Mouse (Mus musculus) kidney, adult 8-10 months (tissue): ENCODE data around the gene Ctu2.

Source experiments
- DNase-seq, 2 experiments: peaks; one replicate each; pipeline ENCODE4 v3.0.0; 2022

The Ctu2 gene

DNA sequence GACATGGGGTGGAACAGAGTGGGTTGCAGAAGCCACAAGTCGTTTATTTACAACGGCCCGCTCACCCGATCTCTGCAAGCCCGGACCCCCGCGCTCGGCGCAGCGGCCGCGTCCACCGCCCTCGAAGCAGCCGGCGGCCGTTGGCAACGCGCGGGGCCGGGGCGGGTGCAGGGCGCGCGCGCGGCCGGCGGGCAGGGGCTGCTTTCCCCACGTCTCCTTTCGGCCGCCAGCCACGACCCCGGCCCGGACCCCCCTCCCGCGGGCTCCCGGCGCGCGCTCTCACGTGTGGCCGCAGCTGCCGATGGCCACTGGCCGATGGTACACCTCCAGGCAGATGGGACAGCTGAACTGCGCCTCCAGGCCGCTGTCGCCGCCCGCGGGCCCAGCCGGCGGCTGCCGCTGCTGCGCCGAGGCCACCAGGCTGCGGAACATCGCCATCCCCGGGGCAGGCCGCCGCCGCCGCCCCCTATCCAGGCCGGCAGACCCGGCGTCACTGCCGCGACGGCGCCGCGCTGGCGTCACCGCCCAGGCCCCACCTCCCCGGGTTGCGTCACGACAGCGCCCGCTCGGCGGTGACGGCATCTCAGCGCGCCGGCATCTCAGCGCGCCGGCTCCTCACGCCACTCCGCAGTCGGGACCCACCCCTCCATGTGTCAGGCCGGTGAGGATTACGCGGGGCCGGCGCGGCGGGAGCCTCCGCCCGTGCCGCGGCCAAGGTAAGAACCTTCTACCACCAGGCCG lies at the start of gene Ctu2, which contains the start of gene Rnf166:
Gene Ctu2 (plus strand): TSS at position 564 of the 741 bp plus-strand sequence.
Gene Rnf166 (minus strand): TSS at position 485 of the 741 bp plus-strand sequence.
- peak; percentile 77 to 87 for DNase-seq

DNA sequence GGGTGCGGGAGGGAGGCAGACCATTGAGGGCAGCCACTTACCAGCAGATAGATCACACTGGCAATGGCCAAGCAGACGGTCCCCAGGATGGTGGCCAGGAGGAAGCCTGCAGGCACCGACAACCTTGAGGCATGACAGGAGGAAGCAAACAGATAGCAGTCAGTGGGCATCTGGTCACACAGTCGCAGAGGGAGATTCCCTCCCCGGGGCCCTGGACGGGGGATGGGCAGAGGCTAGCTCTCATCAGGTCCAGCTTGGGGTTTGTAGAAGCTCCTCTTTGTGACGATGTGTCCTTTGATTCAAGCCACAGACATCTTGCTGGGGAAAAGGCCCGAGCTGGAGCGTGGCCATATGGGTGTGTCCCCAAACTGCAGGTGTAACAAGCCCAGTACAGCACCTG lies 49.8 kb upstream of the Ctu2 start:
- no peak for DNase-seq

DNA sequence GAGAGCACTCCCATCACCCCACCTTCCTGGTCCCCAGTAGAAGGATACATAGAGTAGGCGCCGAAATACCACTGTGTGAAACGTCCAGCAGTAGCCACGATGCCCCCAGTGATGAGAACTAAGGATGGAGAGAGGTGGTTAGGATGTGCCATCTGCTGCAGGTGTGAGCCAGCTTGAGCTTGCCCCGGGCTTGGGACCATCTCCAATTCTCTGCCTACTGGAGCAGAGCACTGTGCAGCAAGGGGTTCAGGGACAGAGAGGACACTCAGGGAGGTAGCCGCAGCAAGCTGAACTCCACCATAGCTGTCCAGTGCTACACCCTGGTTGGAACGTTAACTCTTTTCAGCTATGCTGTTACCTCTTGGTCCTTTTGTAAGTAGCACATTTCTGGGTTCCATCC lies 48.3 kb upstream of the Ctu2 start:
- no peak for DNase-seq

DNA sequence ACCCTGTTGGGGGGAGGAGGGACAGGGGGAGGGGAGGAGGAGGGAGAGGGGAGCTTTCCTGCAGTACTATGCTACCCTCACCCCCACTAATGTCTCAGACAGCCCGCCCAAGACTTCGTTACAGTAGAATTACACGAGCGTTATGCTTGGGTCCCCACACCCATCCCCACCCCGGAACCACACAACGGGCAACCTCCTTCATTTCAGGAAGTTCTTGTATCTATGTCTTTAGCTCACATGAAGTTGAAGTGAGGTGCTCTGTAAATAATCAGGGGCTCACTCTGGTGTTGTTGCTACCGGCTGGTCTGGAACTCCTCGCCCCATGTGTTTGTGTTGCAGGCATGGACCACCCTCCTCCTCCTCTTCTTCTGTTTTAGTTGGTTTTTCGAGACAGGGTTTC lies 47.8 kb upstream of the Ctu2 start:
- no peak for DNase-seq

DNA sequence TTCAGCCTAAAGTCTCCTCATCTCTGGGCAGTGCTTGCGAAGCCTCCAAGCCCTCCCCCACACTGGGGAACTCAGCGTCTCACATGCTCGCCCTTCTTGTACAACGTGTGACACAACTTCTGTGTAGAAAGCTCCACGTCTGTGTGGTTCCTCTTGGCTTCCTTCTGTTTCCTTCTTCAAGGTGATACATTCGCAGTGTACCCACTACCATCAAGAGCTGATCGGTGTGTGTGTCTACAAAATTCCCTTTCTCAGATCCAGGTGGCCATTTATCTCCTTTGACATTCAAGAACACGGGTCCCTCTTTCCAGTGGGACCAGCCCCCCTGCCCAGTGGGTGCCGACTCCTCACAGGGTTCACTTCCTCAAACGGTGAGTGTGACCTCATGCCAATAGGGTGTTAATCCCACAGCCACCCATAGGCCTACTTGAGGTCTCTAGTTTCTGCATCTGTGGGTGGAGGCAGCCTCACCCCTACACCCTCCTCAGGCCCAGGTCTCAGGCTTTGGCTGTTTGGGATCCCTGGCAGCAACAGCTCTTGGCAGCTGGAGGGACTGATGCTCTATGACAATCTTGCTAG lies 45.8 kb upstream of the Ctu2 start:
- peak; percentile 19 to 24 for DNase-seq

DNA sequence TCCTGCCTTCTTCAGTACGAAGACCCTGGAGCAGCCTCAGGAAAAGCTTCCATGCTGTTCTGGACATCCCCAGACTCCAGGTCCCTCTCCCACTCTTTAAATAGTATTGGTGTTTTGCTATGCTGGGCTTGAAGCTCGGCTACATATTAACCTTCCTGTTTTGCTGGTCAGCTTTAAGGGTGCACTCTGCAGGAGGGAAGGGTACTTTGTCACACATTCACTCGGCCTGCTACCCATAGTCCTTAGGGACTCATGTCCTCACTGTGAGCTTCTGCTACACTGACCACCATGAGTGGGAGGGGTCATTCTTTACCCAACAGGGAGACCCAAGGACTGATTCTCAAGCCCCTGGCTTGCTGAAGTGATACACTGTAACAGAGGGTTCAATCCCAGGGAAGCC lies 45.3 kb upstream of the Ctu2 start:
- peak; percentile 74 to 80 for DNase-seq

DNA sequence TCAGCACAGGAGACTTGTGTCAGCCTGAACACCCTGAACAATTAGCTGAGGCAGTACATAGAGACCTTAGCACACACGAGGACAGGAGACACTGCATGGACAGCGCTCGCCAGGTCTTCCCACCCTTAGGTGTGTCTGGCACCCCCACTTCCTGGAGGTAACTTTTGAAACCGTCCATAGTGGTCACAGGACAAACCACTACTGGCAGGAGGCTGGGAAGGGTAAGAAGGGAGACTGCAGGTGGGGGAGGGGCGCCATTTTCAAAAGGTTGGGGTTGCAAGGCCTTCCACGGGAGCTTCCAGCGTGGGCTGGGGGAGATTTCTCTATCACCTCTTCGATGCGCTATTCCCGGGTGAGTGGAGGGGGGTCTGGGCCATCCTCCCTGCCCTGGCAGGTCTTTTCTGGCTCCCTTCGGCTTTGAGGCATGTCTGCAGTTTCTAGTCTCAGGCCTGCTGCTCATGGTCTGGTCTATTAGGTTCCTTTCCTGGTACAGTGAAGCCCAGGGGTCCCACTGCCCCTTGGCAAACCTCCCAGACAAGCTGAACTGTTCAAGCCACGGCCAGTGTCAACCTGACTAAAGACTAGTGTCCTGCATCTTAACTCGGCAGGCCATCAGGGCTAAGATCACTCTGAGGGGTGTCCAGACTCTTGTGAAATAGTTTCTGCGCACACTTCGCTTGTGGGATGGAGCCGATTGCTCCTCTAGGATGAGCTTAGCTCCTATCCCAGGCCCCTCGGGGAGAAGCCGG lies 44.1 kb upstream of the Ctu2 start:
- DNase-seq = peak; percentile 38 to 59

DNA sequence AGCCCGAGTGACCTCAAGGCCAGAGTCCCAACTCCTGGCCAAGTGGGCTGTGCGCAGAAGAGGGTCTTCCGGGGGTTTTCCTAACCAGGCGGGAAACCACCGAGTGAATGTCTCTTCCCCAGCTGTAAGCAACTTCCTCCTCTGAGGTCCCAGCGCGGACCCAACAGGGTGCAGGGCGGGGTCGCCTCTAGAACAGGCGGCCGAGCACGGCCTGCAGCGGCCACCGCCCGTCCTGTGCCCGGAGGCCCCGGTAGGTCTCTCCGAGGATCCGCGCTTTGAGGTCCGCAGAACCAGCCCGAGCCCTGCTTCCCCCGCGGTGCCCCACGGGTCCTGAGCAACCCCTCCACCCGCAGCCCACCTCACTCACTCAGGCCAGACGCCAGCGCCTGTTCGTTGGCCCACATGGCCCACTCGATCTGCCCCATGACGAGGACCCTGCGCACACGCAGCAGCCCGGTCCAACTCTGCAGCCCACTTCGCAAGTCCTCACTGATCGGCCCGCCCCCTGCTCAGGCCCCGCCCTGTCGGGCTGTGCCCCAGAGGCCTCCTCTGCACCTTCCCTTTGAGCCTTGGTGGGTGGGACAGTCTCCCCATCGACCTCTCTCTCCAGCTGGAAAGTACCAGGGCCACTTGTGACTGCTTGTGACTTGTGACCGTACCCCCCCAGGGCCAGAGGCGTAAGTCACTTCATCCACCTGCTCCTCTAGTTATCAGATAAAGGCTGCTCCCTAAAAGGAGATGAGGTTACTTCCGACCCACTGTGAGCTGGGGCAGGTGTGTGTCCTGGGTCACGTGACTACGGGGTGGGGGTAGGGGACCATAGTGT lies 43.3 kb upstream of the Ctu2 start, which contains the start of gene Cyba:
Gene Cyba (minus strand): TSS at position 488 of the 826 bp plus-strand sequence.
- DNase-seq = peak; percentile 85 to 86

DNA sequence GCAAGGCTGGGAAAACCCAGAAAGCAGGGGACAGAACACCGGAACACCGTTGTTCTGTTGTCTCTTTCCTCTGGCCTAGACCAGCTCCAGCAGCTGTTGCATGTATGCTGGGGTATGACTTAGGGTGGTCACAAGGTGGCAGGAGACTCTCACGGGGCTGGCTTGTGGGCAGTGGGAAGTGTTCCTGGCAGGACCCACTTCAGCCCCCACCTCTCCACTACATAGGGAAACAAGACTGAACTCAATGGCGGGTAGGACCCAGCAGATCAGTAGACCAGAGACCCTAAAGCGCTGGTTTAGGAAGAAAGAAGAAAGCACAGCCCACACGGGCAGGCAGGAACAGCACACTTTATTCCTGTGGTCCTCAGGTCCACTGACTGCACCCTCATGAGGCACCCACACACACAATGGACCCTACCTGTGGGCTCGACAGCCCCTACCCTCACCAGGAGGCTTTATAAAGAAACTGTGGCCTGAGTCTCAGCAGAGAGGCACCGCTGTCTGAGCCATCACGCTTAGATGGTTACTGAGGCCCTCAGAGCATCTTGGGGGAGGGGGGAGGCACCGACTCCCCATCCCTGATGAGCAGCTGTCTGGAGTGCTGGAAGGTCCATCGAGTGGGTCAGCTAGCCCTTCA lies 42.6 kb upstream of the Ctu2 start:
- no peak for DNase-seq

DNA sequence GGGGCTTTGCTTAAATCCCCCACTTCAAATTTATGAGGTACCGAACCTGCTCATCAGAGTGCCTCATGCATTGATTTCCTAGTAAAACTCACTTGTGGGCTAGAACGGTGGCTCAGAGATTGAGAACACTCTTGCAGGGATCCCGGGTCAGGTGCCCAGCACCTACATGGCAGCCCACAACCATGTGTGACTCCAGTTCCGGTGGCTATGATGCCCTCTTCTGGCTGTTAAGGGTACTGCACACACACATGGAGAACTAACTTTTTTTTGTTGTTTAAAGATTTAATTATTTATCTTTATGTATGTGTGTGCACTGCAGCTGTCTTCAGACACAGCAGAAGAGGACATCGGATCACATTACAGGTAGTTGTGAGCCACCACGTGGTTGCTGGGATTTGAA lies 40.6 kb upstream of the Ctu2 start:
- no peak for DNase-seq

DNA sequence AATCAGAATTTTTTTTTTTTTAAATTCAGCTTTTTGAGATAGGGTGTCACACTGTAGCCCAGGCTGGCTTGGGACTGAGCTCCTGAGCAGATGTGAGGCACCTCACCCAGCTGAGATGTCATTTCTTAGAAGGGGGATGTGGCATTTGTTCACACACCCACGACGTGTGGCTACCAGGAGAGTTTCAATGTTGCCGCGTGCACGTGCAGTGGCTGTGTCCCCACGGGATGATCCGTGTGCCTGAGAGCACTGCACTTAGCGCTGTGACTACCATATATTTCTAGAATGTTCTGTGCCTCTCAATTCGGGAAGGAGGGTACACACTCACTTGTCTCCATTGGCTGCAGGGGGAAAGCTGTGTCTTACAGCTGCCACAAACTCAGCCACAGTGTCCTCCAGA lies 39.8 kb upstream of the Ctu2 start:
- no peak for DNase-seq

DNA sequence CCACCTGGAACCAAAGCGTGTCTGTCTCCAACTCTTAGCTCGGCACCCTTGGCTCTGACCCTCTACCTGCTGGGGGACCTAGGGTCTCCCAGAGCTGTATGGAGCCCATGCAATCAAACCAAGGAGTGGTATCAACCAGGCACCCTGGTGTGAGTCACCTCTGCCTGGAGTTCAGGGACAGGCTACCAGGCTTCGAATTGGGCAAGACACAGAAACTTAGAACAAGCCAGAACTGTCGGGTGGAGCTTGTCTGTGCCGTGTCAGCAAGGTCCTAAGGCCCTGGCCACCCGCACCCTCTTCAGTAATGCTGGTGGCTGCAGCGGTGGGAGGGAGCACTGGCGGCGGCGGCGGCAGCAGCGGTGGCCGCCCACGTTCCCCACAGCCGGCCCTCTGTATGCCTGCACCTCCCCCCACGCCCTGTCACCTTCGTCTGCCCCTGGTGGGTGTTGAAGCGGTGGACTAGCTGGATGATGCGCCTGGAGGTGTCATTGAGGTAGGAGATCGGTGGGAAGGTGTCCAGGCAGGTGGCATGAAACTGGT lies 39.3 kb upstream of the Ctu2 start:
- no peak for DNase-seq

DNA sequence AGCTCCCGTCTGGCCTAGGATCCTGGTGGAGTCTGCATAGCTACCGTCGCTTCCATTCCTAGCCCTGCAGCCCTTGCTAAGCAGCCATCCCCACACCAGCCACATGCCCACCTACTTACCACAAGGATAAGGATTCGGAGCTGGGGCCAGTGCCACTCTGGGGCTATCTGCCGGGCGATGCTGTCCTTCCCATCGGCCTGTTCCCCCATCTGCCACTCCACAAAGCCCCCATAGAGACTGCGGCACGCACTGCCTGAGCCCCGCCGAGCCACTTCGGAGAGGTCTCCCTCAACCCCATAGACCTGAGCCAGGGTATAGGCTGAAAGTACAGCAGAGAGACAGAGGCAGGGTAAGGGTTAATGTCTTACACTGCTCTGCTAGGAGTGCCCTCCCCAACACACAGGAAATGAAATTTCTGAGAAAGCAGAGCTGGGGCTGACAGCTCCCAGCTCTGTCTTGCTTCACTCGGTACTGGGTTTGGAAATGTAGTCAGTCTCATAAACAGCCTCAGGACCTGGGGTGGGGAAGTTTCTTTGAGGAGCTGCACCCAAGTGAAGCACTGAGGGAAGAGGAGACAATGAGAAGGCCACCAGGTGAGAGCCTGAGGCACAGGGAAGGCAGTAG lies 38.1 kb upstream of the Ctu2 start:
- DNase-seq = no peak

DNA sequence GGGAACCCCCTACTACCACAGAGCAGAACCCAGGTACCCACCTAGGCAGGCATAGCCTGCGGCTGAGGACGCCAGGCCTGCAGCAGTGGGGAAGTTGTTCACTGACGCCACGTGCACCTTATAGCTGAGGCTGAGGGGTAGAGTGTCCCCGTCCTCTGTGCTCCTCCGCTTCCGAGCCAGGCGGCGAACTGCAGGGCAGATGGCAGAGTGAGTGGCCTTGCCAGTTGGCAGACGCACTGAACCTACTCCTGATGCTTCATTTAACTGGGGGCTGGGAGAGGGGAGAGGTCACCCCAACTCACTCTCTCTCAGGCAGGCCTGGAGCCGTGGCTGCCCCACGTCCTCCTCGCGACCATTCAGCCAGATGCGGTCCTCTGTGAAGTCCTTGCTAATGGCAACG lies 36.6 kb upstream of the Ctu2 start:
- DNase-seq = no peak

DNA sequence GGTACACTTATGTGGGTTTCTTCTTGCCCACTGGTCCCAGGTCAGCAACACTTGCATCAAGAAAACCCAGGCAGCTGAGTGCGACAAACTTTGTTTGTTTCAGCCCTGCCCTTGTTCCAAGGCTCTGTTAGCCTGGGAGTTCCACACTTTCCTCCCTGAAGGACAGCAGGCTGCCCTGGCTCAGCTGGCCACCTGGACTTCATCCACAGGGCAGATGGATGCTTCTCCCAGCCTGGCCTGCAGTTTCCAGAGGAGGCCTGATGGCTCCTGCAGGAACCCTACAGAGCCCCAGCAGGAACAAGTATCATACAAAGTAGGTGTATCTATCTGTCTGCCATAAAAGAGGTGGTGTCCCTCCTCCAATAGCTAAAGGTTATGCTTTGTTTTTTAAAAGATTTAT lies 34.6 kb upstream of the Ctu2 start:
- DNase-seq = no peak

DNA sequence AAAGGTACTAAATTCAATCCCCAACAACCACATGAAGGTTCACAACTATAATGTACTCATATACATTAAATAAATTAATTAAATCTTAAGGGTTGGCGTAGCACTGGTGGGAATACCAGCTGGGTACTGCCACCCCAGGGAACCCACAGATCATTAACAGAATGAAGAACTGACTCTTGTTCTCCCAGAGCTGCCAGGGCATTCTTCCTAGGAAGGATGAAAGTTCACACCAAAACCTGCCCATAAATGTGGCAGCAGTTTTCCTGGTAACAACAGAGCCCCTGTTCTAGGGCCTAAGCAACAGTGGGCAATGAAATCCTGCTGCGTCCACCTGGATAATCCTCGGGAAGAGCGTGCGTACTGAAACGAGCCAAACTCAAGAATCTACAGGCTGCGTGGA lies 33.6 kb upstream of the Ctu2 start:
- peak in 1 of 2 experiments; percentile 40 for DNase-seq

DNA sequence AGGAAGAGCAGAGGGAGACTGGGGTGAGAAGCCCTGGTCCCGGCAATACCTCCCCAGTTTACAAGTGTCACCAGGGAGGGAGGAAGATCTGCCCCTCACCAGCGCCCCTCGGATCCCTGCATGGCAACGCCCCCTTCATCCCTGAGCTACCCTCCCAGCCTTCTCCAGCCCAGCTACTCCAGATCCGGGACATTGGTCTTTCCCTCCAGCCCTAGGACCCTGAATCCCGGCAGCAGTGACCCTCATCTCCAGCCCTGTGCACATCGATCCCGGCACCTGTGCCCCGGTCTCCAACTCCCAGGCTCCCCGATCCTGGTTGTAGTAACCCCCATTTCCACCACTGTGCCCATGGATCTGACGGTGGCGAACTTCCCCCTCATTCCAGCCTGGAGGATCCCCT lies 33.2 kb upstream of the Ctu2 start:
- peak in 1 of 2 experiments; percentile 24 for DNase-seq

DNA sequence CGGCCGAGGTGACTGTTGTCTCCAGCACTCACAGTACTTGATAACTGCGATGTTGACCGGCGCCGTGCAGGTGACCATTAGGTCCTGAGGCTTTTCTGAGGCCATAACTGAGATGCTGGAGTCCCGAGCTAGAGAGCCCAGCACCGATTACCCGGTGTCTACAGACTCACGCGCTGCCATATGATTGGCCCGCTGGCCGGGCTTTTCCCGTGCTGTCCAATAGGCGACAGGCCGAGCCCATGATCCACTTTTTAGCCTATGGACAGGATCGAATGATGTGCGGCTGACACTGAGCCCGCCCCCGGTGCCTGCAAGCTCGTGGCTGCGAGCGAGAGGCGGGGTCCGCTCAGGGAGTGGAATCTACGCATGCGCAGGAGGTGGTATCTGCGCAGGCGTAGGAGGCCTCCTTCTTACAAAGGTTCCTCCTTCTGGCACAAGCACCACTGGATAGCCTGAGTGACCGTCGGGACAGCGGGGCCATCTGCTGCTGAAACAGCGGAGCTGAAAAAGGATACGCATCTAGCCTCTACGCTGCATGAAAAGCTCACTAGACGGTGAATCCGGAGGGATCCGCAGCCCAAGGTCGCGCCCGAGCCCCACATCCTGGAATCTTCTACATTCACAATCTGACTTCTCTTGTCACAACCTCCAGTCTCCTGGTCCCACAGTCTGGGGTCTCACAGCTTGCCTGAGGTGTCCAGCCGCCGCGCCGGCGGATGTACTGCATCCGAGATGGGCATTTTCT lies 32.5 kb upstream of the Ctu2 start, which contains the start of gene Mvd:
Gene Mvd (minus strand): TSS at position 161 of the 745 bp plus-strand sequence.
- DNase-seq = peak; percentile 99

DNA sequence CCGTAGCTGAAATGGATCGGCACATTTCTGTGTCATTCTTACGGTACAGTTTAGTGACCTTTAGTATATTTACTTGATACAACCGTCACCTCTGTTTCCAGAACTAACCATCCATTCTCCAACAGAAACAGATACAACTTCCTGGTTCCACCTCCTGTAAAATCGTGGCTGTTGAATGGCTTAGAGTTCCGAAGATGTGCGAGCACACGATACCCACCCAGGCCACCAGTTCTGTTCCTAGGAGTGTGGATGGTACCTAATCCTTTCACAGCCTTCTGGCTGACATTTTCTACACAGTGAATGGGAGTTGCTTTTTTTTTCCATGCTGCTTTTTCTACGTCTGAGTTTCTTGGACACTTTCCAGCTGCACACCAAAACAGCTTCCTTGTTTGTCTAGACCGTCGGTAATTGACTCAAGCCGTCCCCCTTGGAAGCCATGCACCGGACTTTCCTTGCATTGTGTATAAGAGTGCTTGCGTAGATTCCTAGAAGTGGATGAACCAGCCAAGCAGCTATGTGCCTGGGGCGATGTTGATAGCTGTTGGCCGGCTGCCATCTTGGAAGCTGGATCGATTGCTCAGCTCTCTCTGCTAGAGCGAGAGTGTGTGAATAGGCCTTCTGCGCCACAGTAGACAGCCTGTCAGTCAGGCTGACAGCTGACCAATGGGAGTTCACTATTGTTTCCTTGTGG lies 31.7 kb upstream of the Ctu2 start:
- DNase-seq = peak; percentile 89

DNA sequence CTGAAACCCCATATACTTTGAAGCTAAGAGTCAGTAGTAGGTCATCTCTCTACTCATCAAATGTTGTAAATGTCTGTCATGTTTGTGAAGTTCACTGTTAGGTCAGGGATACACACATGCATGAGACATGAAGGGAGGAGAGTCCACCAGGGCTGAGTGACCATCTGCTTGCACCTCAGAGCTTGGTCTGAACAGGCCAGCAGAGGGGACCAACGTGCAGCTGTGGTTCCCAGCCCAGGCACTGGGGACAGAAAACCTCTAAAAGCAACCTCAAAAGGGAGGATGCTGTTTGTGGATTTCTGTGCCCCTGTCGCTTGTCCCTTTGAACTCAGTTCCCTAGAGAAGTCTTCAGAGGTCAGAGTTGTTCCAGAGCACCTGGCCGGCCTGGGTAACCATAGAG lies 30.7 kb upstream of the Ctu2 start:
- no peak for DNase-seq
